Mouse (Mus musculus) hindbrain, postnatal 0 days (tissue): ENCODE measurements around the gene Akt1. TPM values are rescaled to one million over a fixed set of nuclear protein-coding genes. Genes with fewer than 3 reads are reported as not detected.

Experiments
- ATAC-seq: fragments of 200-750 bp; cut with Nextera tagmentation; 2 replicates; pipeline ENCODE4 v1.8.0; 2017; ENCODE audit warnings: mild to moderate bottlenecking, moderate TSS enrichment, moderate library complexity
- DNase-seq: peaks from one replicate; pipeline ENCODE4 v3.0.0-alpha.2; 2015; ENCODE audit warnings: low spot score
- H3K27ac ChIP-seq: fragments of 300-500 bp; sonication (generic); 2 replicates; pipeline ENCODE4 v1.5.1; 2014; ENCODE audit warnings: mild to moderate bottlenecking
- H3K27me3 ChIP-seq: fragments of 300-500 bp; sonication (generic); 2 replicates; pipeline ENCODE4 v1.6.1; 2014; ENCODE audit warnings: low read length, mixed read lengths; ENCODE audit not compliant: insufficient read depth
- H3K36me3 ChIP-seq: fragments of 300-500 bp; sonication (generic); 2 replicates; pipeline ENCODE4 v1.6.1; 2014; ENCODE audit warnings: low read length, mixed read lengths; ENCODE audit not compliant: insufficient read depth
- H3K4me1 ChIP-seq: fragments of 300-500 bp; sonication (generic); 2 replicates; pipeline ENCODE4 v1.6.1; 2014; ENCODE audit warnings: antibody characterized with exemption, low read length, mixed read lengths; ENCODE audit not compliant: insufficient read depth
- H3K4me2 ChIP-seq: fragments of 300-500 bp; sonication (generic); 2 replicates; pipeline ENCODE4 v1.6.1; 2014; ENCODE audit warnings: low read depth, mild to moderate bottlenecking, low read length, moderate library complexity, mixed read lengths
- H3K4me3 ChIP-seq: fragments of 300-500 bp; sonication (generic); 2 replicates; pipeline ENCODE4 v1.5.1; 2014; ENCODE audit warnings: low read length
- H3K9ac ChIP-seq: fragments of 300-500 bp; sonication (generic); replicated peaks from 2 replicates; pipeline ENCODE4 v1.6.1; 2014; ENCODE audit warnings: mild to moderate bottlenecking, low read length, moderate library complexity, mixed read lengths
- H3K9me3 ChIP-seq: fragments of 300-500 bp; sonication (generic); 2 replicates; pipeline ENCODE4 v1.6.1; 2016; ENCODE audit warnings: low read length, mixed read lengths
- CTCF ChIP-seq: IDR thresholded peaks from 2 replicates; pipeline ENCODE4 v1.5.1; 2016; ENCODE audit warnings: antibody characterized with exemption, control low read depth, low read depth
- WGBS: fragments of 180-500 bp; shearing (Covaris S2); extraction: QIAGEN DNeasy Blood & Tissue Kit; methylation state at CpG from one replicate; pipeline ENCODE4 v1.1.7; 2014; 5-methylcytosine and 5-hydroxymethylcytosine counted together
- polyA plus RNA-seq: library from polyadenylated mRNA; unstranded; fragments of >200 nt; fragmentation: Nextera tagmentation; extraction: Ambion mirVana; gene quantifications from 2 replicates; pipeline ENCODE4 v1.2.1, GENCODE M21; 2015
- total RNA-seq: library from RNA; depleted of rRNA; stranded (reverse); fragments of >200 nt; gene quantifications from 2 replicates; pipeline ENCODE4 v1.2.3, GENCODE M21; 2014

Gene Akt1
- total and polyA plus RNA-seq, 2 experiments from 2014 or later, result 97.4 to 179 TPM

DNA sequence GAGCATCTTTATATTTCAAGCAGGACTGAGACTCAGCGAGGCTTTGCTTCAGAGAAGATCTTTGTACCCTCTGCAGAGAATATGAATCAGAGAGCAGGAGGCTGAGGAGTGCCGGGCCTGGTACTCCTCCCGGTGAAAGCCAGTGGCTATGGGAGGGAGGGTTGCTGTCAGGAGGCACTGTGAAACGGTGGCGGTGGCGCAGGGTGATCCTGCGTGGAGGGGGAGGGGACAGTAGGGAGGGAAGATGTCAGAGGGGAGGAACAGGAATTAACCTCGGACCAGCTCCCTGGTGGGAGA, 32.8 kb upstream of the Akt1 start:
- H3K27me3 ChIP-seq, result no peaks in the 10 kb centered on the region
- H3K4me1 ChIP-seq, result no peaks in the 10 kb centered on the region
- no peak for TF ChIP-seq CTCF
- H3K9ac ChIP-seq, result no peak overlapping the region; the same call in 1 of the 2 replicates
- no peak overlapping the region for H3K4me3 ChIP-seq
- no peaks in the 10 kb centered on the region for H3K36me3 ChIP-seq
- H3K4me2 ChIP-seq, result peak overlapping the region; percentile 48
- H3K9me3 ChIP-seq, result no peaks in the 10 kb centered on the region
- ATAC-seq (peak; percentile 42), DNase-seq (no peak)
- no peak overlapping the region for H3K27ac ChIP-seq
- whole genome bisulfite sequencing, result 20% methylated on average over 8 of the region's 8 CpGs

DNA sequence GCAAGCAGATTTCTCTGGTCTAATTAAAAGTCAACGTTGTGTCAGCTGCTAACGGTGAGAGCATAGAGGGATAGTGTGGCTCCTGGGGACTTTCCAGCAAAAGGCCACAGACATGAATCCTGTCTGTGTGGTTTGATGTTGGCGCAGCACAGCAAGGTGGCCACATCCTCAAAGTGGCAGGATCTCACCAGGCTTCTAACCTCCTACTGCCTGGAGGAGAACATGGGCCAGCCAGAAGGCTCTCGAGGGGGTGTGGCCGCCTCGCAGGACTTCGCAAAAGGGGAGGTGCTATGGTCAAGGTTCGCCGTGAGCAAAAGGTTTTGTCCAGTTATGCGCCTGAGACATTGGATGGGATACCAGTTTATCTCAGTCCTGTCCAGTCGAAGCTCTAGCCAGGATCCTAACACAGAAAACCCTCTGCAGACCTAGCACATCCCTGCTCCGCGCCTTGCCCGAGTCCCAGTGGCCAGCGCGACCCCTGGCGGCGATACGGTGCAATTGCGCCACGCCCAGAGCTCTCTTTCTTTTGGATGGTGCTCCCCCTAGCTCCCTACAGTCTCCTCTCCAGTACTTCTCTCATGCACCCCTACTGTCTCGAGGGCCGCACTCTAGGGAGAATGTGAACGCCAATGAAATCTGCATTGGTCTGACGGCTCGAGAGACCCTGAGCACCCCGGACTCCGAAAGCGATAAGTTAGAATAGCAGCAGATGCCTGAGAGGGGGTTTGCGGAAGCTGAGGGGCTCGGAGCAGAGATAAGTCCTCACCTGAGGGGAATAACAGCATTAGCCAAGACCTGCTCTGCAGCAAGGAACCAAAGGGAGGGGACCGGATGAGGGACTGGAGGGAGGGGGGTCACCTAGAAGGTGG, 32.3 kb upstream of the Akt1 start:
- Histone ChIP-seq H3K4me3 (no peak overlapping the region), H3K4me2 (peak overlapping the region; percentile 48), H3K4me1 (no peaks in the 10 kb centered on the region), H3K27ac (no peak overlapping the region), H3K9me3 (no peaks in the 10 kb centered on the region), H3K27me3 (no peaks in the 10 kb centered on the region), H3K9ac (no peak overlapping the region; the same call in 1 of the 2 replicates), H3K36me3 (no peaks in the 10 kb centered on the region)
- peak; percentile 99 for TF ChIP-seq CTCF
- DNase-seq (peak; percentile 88), ATAC-seq (peak; percentile 87)
- WGBS, result 12% methylated on average over 32 of the region's 32 CpGs

DNA sequence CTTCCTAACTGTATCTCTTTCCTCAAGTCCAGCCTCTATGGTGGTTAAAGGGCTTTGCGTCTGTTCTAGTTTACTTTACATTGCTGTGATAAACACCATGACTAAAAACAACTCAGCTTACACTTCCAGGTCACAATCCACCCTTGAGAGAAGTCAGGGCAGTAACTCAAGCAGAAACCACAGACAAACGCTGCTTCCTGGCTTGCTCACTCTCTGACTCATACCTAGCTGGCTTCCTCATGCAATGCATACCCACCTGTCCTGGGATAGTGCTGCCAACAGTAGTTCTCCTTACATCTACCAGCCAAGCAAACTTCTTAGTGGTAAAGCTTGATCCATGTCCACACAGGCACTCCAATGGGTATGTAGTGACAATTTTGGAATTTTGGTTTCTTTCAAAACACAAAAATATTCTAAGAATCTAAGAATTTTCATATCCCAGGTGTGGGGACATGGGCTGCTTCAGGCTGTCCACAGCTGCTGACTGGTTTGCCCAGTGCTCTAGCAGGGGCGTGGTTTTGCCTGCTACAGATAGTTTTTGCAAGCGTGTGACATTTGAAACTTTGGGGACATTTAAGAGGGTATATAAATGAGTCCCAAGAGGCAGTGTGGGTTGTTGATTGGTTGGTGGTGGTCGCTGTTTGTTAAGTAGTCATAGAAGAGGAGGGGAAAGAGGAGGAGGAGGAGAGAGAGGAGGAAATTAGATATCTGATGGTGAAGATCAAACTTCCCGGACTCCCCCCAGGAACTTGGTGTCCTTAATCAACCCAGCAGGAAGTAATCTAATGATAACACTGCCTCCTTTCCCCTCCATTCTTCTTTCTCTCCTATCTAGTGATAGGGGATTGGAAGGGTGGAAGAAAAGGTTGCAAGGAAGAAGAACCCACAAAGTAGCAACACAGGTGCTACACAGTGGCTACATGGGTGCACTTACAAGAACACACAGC, 28.0 kb upstream of the Akt1 start:
- no peak overlapping the region for H3K4me2 ChIP-seq
- no peaks in the 10 kb centered on the region for H3K36me3 ChIP-seq
- WGBS, result 83% methylated on average over 6 of the region's 6 CpGs
- ATAC-seq, result no peak
- H3K4me3 ChIP-seq, result no peak overlapping the region
- no peak for DNase-seq
- no peak for TF ChIP-seq CTCF
- no peaks in the 10 kb centered on the region for H3K9me3 ChIP-seq
- H3K27ac ChIP-seq, result no peak overlapping the region
- no peak overlapping the region for H3K9ac ChIP-seq
- no peaks in the 10 kb centered on the region for H3K27me3 ChIP-seq
- peaks cover 7% of the 10 kb centered on the region; the same call in 1 of the 2 replicates for H3K4me1 ChIP-seq

- peak overlapping the region; percentile 25; the same call in 1 of the 2 replicates for H3K4me2 ChIP-seq
- H3K36me3 ChIP-seq, result no peaks in the 10 kb centered on the region
- H3K4me1 ChIP-seq, result peaks cover 7% of the 10 kb centered on the region; the same call in 1 of the 2 replicates
- no peak overlapping the region for H3K27ac ChIP-seq
- H3K9me3 ChIP-seq, result no peaks in the 10 kb centered on the region
- WGBS, result 6% methylated on average over 15 of the region's 15 CpGs
- H3K27me3 ChIP-seq, result no peaks in the 10 kb centered on the region
- H3K9ac ChIP-seq, result 0 out of 2 replicates have a peak overlapping the region, but pooled peaks have one; percentile 13
- DNase-seq, result no peak
- no peak for ATAC-seq
- H3K4me3 ChIP-seq, result no peak overlapping the region
- TF ChIP-seq CTCF, result no peak
Observed at GRCm38 (mm10) chr12:112700522-112700921, 25.8 kb upstream of the Akt1 start.

GRCm38 (mm10) chr12:112696806-112697425, 22.2 kb upstream of the Akt1 start:
- Histone ChIP-seq H3K4me1 (peaks cover 16% of the 10 kb centered on the region; the same call in 1 of the 2 replicates), H3K27me3 (no peaks in the 10 kb centered on the region), H3K4me2 (no peak overlapping the region), H3K9ac (no peak overlapping the region), H3K27ac (no peak overlapping the region), H3K4me3 (no peak overlapping the region), H3K9me3 (no peaks in the 10 kb centered on the region), H3K36me3 (no peaks in the 10 kb centered on the region)
- WGBS, result 79% methylated on average over 3 of the region's 3 CpGs
- ATAC-seq, result no peak
- no peak for TF ChIP-seq CTCF
- no peak for DNase-seq

DNA sequence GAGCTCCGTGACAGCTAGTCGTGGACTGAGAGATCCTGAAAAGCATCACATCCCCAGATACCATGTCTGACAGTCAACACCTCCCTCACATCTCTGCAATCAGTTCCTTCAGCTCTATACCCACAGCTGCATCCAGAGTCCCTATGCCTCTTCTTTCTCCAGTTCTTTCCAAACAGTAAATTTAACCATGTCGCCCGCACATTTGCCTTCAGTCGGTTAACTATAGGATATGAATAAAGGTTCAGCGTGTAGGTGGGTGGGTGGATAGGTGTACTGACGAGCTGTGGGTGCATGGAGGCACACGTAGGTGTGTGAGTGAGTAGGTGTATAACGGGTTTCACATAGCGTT, 19.4 kb upstream of the Akt1 start:
- H3K4me1 ChIP-seq, result 0 out of 2 replicates have a peak, but pooled peaks cover 9% of the 10 kb centered on the region
- no peak for DNase-seq
- H3K4me3 ChIP-seq, result peak overlapping the region; percentile 61; the same call in 1 of the 2 replicates
- H3K4me2 ChIP-seq, result peak overlapping the region; percentile 80
- no peaks in the 10 kb centered on the region for H3K9me3 ChIP-seq
- TF ChIP-seq CTCF, result no peak
- ATAC-seq, result no peak
- H3K9ac ChIP-seq, result peak overlapping the region; percentile 84
- WGBS, result 77% methylated on average over 10 of the region's 10 CpGs
- no peaks in the 10 kb centered on the region for H3K36me3 ChIP-seq
- H3K27ac ChIP-seq, result peak overlapping the region; percentile 88
- no peaks in the 10 kb centered on the region for H3K27me3 ChIP-seq
